Mouse (Mus musculus) intestine, embryonic 15.5 days (tissue): ENCODE measurements around the gene Henmt1. TPM values are rescaled to one million over a fixed set of nuclear protein-coding genes. Genes with fewer than 3 reads are reported as not detected.

Source experiments
- polyA plus RNA-seq: library from polyadenylated mRNA; unstranded; fragments of >200 nt; fragmentation: Nextera tagmentation; extraction: Ambion mirVana; gene quantifications from 2 replicates; pipeline ENCODE4 v1.2.1, GENCODE M21; 2015

Henmt1 gene
- polyA plus RNA-seq, 1 experiment from 2014 or later, result 0.45 TPM

Other genes with a start within 250 kb of the Henmt1 start
- 49.1 and 56.1 TPM in 2 replicates for gene Gpsm2, start 217.6 kb upstream of the Henmt1 start, polyA plus RNA-seq
- 0.10 TPM in 1 of 2 replicates, not detected in the other for gene Aknad1, start 200.2 kb upstream of the Henmt1 start, polyA plus RNA-seq
- gene Stxbp3, start 99.3 kb upstream of the Henmt1 start, polyA plus RNA-seq, result 44.3 and 46.0 TPM in 2 replicates
- 0.05 and 0.14 TPM in 2 replicates for gene Fndc7, start 49.9 kb upstream of the Henmt1 start, polyA plus RNA-seq
- gene Prpf38b, start 28.1 kb upstream of the Henmt1 start, polyA plus RNA-seq, result 74.4 and 79.3 TPM in 2 replicates
- gene Gm9857, start 572 bp downstream of the Henmt1 start, polyA plus RNA-seq, result not detected in 2 replicates
- gene Fam102b, start 87.7 kb downstream of the Henmt1 start, polyA plus RNA-seq, result 10.5 and 11.8 TPM in 2 replicates
- gene Slc25a54, start 140.6 kb downstream of the Henmt1 start, polyA plus RNA-seq, result not detected in 2 replicates
- 34.7 and 39.9 TPM in 2 replicates for gene Slc25a24, start 183.3 kb downstream of the Henmt1 start, polyA plus RNA-seq